Mouse (Mus musculus) CH12.LX (cell line): ENCODE measurements at regions not wholly inside any gene's neighbourhood (a gene's known extent, or its start where the extent isn't known, plus 50 kb on each side); places are given as distances from the start of the nearest gene placed in this dataset.

Source experiments
- DNase-seq: peaks from one replicate; pipeline ENCODE4 v3.0.0-alpha.2; 2013; ENCODE audit errors: extremely low read depth
- H3K27ac ChIP-seq: 2 replicates; pipeline ENCODE4 v1.5.1; 2012; ENCODE audit warnings: low read depth, mild to moderate bottlenecking, control low read depth, moderate library complexity; ENCODE audit not compliant: insufficient read depth
- H3K27me3 ChIP-seq: replicated peaks from 2 replicates; pipeline ENCODE3; 2012; ENCODE audit warnings: inconsistent platforms
- H3K36me3 ChIP-seq, 2 experiments: replicated peaks in 1 of 2; 2 replicates each; pipeline versions ENCODE3 to v1.6.1; 2012; ENCODE audit warnings: inconsistent platforms in 1 of 2, low read length in 1 of 2, mild to moderate bottlenecking in 1 of 2, mixed read lengths in 1 of 2, moderate library complexity in 1 of 2; ENCODE audit not compliant: control insufficient read depth in 1 of 2, insufficient read depth in 1 of 2
- H3K4me1 ChIP-seq, 2 experiments: 2 replicates each; pipeline ENCODE4 v1.6.1; 2012; ENCODE audit warnings: inconsistent platforms in 1 of 2, moderate library complexity in 1 of 2; ENCODE audit not compliant: insufficient read depth in 2 of 2, control insufficient read depth in 1 of 2
- H3K4me2 ChIP-seq: 2 replicates; pipeline ENCODE4 v1.6.1; 2012; ENCODE audit warnings: low read depth, mild to moderate bottlenecking, control low read depth; ENCODE audit not compliant: poor library complexity, insufficient read depth, severe bottlenecking
- H3K4me3 ChIP-seq, 3 experiments: fragments of 150-350 bp in 1 of 3; sonication (generic) in 1 of 3; replicated peaks in 1 of 3; 2 replicates each; pipeline versions ENCODE3 to v1.5.1; 2011 to 2012; ENCODE audit warnings: low read depth in 2 of 3, low read length in 2 of 3, mild to moderate bottlenecking in 2 of 3, moderate library complexity in 2 of 3, control low read depth in 1 of 3, improper control_type of control experiment in 1 of 3, inconsistent platforms in 1 of 3, mixed read lengths in 1 of 3; ENCODE audit not compliant: poor library complexity in 1 of 3
- H3K79me2 ChIP-seq: replicated peaks from 2 replicates; pipeline ENCODE4 v1.6.1; 2012; ENCODE audit warnings: mild to moderate bottlenecking, moderate library complexity; ENCODE audit not compliant: control insufficient read depth, poor library complexity, insufficient read depth, severe bottlenecking; ENCODE audit errors: extremely low read depth
- H3K9ac ChIP-seq: 2 replicates; pipeline ENCODE4 v1.6.1; 2012; ENCODE audit warnings: low read depth, mild to moderate bottlenecking, control low read depth, moderate library complexity; ENCODE audit not compliant: insufficient read depth
- H3K9me3 ChIP-seq: replicated peaks from 2 replicates; pipeline ENCODE3; 2012; ENCODE audit warnings: low read length, inconsistent platforms, mixed read lengths
- BHLHE40 ChIP-seq: IDR thresholded peaks from 2 replicates; pipeline ENCODE4 v1.6.1; 2011; ENCODE audit warnings: mild to moderate bottlenecking, low read depth, low read length, improper control_type of control experiment
- CTCF ChIP-seq, 2 experiments: IDR thresholded peaks in 1 of 2; conservative IDR thresholded peaks in 1 of 2; 2 replicates each; pipeline ENCODE4 v1.5.1; 2011 to 2012; ENCODE audit warnings: low read depth in 2 of 2, low read length in 2 of 2, improper control_type of control experiment in 1 of 2, inconsistent platforms in 1 of 2, mild to moderate bottlenecking in 1 of 2, moderate library complexity in 1 of 2
- ELF1 ChIP-seq: IDR thresholded peaks from 2 replicates; pipeline ENCODE4 v1.6.1; 2014; ENCODE audit warnings: low read depth, mild to moderate bottlenecking, inconsistent platforms, low read length, improper control_type of control experiment
- EP300 ChIP-seq: IDR thresholded peaks from 2 replicates; pipeline ENCODE4 v1.6.1; 2011; ENCODE audit warnings: low read length, improper control_type of control experiment
- GABPA ChIP-seq: IDR thresholded peaks from 2 replicates; pipeline ENCODE4 v1.6.1; 2012; ENCODE audit warnings: low read depth, low read length, improper control_type of control experiment, inconsistent platforms; ENCODE audit not compliant: insufficient replicate concordance
- HCFC1 ChIP-seq: IDR thresholded peaks from 2 replicates; pipeline ENCODE4 v1.6.1; 2012; ENCODE audit warnings: low read depth, mild to moderate bottlenecking, inconsistent platforms, low read length, improper control_type of control experiment
- IRF4 ChIP-seq: IDR thresholded peaks from 2 replicates; pipeline ENCODE4 v1.6.1; 2014; ENCODE audit warnings: low read depth, mild to moderate bottlenecking, inconsistent platforms, low read length, improper control_type of control experiment
- JUND ChIP-seq: conservative IDR thresholded peaks from 2 replicates; pipeline ENCODE4 v1.6.1; 2011; ENCODE audit warnings: low read depth, low read length, improper control_type of control experiment
- KAT2A ChIP-seq: IDR thresholded peaks from 2 replicates; pipeline ENCODE4 v1.6.1; 2012; ENCODE audit warnings: low read length, improper control_type of control experiment, inconsistent platforms; ENCODE audit not compliant: insufficient replicate concordance
- MAFK ChIP-seq: IDR thresholded peaks from 2 replicates; pipeline ENCODE4 v1.6.1; 2011; ENCODE audit warnings: low read length, improper control_type of control experiment; ENCODE audit not compliant: insufficient replicate concordance
- RAD21 ChIP-seq: IDR thresholded peaks from 2 replicates; pipeline ENCODE4 v1.6.1; 2011; ENCODE audit warnings: low read depth, mild to moderate bottlenecking, low read length, improper control_type of control experiment, moderate library complexity
- RCOR1 ChIP-seq: conservative IDR thresholded peaks from 2 replicates; pipeline ENCODE4 v1.6.1; 2012; ENCODE audit warnings: low read depth, mild to moderate bottlenecking, inconsistent platforms, low read length, improper control_type of control experiment
- TBP ChIP-seq: conservative IDR thresholded peaks from 2 replicates; pipeline ENCODE4 v1.6.1; 2011; ENCODE audit warnings: low read depth, low read length, improper control_type of control experiment
- TCF12 ChIP-seq: IDR thresholded peaks from 2 replicates; pipeline ENCODE4 v1.6.1; 2014; ENCODE audit warnings: low read depth, mild to moderate bottlenecking, inconsistent platforms, low read length, improper control_type of control experiment
- UBTF ChIP-seq: IDR thresholded peaks from 2 replicates; pipeline ENCODE4 v1.6.1; 2012; ENCODE audit warnings: low read depth, mild to moderate bottlenecking, inconsistent platforms, low read length, improper control_type of control experiment, moderate library complexity
- ZMIZ1 ChIP-seq: IDR thresholded peaks from 2 replicates; pipeline ENCODE4 v1.6.1; 2012; ENCODE audit warnings: low read depth, mild to moderate bottlenecking, inconsistent platforms, low read length, improper control_type of control experiment
- dilution Hi-C: fragments of 300-500 bp; cut with MboI; formaldehyde crosslinking; loops from 2 replicates; pipeline ENCODE4 v1.14.3; 2020; ENCODE audit warnings: low sequenced_read_pairs; ENCODE audit not compliant: extremely low pct_unique_long_range_greater_than_20kb, extremely low pct_ligation_motif_present
- in situ Hi-C: fragments of 300-500 bp; cut with MboI; formaldehyde crosslinking; loops from 3 replicates; pipeline ENCODE4 v1.14.3; 2019; ENCODE audit warnings: low sequenced_read_pairs, low pct_ligation_motif_present, low pct_unique_long_range_greater_than_20kb, mixed read lengths

DNA sequence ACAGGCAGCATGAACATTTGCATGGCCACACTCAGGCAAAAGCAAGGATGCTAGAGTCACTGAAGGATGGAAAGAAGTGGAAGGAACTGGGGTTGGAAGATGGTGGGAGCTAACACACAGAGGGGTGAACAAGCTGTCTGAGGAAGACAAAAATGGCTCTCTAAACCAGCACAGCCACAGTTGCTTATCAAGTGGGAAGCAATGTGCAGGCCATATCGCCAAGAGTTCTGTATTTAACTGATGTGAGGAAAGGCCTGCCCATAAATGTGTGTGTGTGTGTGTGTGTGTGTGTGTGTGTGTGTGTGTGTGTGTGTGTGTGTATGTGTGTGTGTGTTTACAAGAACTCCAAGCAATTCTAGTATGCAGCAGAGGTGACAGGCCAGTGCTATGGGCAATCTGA, 236.9 kb upstream of the Gm10192 start:
- no peak for DNase-seq
- H3K4me1 ChIP-seq, result no peaks in the 10 kb centered on the region
- no peaks in the 10 kb centered on the region for H3K27me3 ChIP-seq
- no peak overlapping the region for H3K27ac ChIP-seq
- H3K9ac ChIP-seq, result no peak overlapping the region
- no peaks in the 10 kb centered on the region for H3K36me3 ChIP-seq
- no peak for TF ChIP-seq HCFC1
- TF ChIP-seq GABPA, result no peak
- TF ChIP-seq RCOR1, result no peak
- no peak for TF ChIP-seq TCF12
- no peak for TF ChIP-seq BHLHE40
- TF ChIP-seq TBP, result no peak
- no peak for TF ChIP-seq IRF4
- no peak for TF ChIP-seq ELF1
- TF ChIP-seq UBTF, result no peak
- no peak for TF ChIP-seq EP300
- no peak for TF ChIP-seq KAT2A
- no peak for TF ChIP-seq MAFK
- H3K4me3 ChIP-seq, result no peak overlapping the region
- no peak overlapping the region for H3K4me2 ChIP-seq
- no peaks in the 10 kb centered on the region for H3K79me2 ChIP-seq
- dilution Hi-C loops (no loop called here), in situ Hi-C loops (no loop called here)
- H3K9me3 ChIP-seq, result peaks cover 45% of the 10 kb centered on the region

DNA sequence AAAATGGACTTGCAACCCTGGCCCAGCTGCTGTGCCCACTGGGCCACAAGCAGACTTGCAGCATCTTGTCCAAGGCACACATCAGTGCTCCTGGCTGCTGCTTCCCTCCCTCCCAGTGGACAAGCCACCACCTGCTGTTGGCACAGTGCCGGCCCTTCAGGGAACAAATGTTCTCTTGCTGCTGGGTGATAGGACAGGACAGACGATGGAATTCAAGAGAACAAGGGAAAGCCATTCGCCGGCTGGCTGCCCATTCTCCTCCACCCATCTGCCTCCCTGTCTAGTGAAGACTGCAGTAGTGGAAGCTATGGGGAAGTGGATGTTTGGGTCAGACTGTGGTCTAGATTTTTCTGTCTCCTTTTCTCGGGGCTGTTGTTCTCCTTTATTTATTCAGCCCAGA, 235.7 kb upstream of the Gm10192 start:
- no peak overlapping the region for H3K4me2 ChIP-seq
- dilution Hi-C loops (no loop called here), in situ Hi-C loops (no loop called here)
- H3K4me3 ChIP-seq, result no peak overlapping the region
- TF ChIP-seq JUND (no peak), ZMIZ1 (no peak), RAD21 (no peak)
- no peak overlapping the region for H3K27ac ChIP-seq
- H3K27me3 ChIP-seq, result no peaks in the 10 kb centered on the region
- H3K4me1 ChIP-seq, result no peaks in the 10 kb centered on the region
- no peak overlapping the region for H3K9ac ChIP-seq
- no peak for DNase-seq
- H3K36me3 ChIP-seq, result no peaks in the 10 kb centered on the region
- H3K9me3 ChIP-seq, result peaks cover 45% of the 10 kb centered on the region
- no peaks in the 10 kb centered on the region for H3K79me2 ChIP-seq

DNA sequence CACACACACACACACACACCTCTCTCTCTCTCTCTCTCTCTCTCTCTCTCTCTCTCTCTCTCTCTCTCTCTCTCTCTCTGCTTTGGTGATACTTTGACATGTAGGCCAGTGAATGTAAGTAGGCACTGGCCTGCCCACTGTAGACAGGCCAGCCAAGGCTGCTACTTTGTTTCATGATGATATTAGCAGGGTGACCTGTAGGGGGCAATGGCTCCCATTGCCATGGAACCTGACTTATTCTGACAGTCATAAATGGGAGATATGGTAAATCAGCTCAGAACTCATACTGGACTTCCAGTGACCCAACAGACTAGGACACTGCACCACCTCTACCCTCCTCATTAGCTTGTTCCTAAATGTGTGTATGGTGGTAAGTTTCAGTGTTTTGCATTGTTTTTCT, 235.0 kb upstream of the Gm10192 start:
- H3K79me2 ChIP-seq, result no peaks in the 10 kb centered on the region
- H3K4me3 ChIP-seq, result no peak overlapping the region
- no peak overlapping the region for H3K27ac ChIP-seq
- no peak overlapping the region for H3K4me2 ChIP-seq
- H3K27me3 ChIP-seq, result no peaks in the 10 kb centered on the region
- H3K9me3 ChIP-seq, result peaks cover 47% of the 10 kb centered on the region
- TF ChIP-seq CTCF (conservative IDR thresholded peaks at IDR 0.05 in 1 of 2, IDR thresholded peaks at IDR 0.05 in 1 of 2; ENCODE audit: low read depth in 2 of 2, low read length in 2 of 2) (peak in 1 of 2 experiments; percentile 6; a peak in 1 of 4 replicates), UBTF (no peak)
- TF ChIP-seq, all 38 proteins: peak for 1
- in situ Hi-C loops, result no loop called here
- no peak overlapping the region for H3K9ac ChIP-seq
- dilution Hi-C loops, result no loop called here
- H3K4me1 ChIP-seq, result no peaks in the 10 kb centered on the region
- no peak for DNase-seq
- no peaks in the 10 kb centered on the region for H3K36me3 ChIP-seq
